Mouse (Mus musculus): Measurements from ENCODE around the gene Wbp1l.
A peak's percentile ranks its signal among the peaks of the same experiment; 100 is the strongest.

Wbp1l gene

GRCm38 (mm10) chr19:46599375-46600256 lies 732 bp downstream of the Wbp1l start:
- DNase-seq (ENCODE audit: low read depth, low spot score), result peak; percentile 29

GRCm38 (mm10) chr19:46600371-46600770 lies 1.5 kb downstream of the Wbp1l start:
- DNase-seq (ENCODE audit: low read depth, low spot score), result no peak

- DNase-seq (ENCODE audit: low read depth, low spot score), result no peak
Observed at GRCm38 (mm10) chr19:46601491-46601890, 2.6 kb downstream of the Wbp1l start.

GRCm38 (mm10) chr19:46602406-46602805 lies 3.5 kb downstream of the Wbp1l start:
- DNase-seq (ENCODE audit: low read depth, low spot score), result no peak

GRCm38 (mm10) chr19:46606718-46607117 lies 7.8 kb downstream of the Wbp1l start:
- DNase-seq (ENCODE audit: low read depth, low spot score), result peak; percentile 65

- peak; percentile 71 for DNase-seq (ENCODE audit: low read depth, low spot score)
Observed at GRCm38 (mm10) chr19:46607424-46607823, 8.5 kb downstream of the Wbp1l start.

- DNase-seq (ENCODE audit: low read depth, low spot score), result no peak
Observed at GRCm38 (mm10) chr19:46608158-46608557, 9.3 kb downstream of the Wbp1l start.

GRCm38 (mm10) chr19:46616378-46616777 lies 17.5 kb downstream of the Wbp1l start:
- DNase-seq (ENCODE audit: low read depth, low spot score), result no peak

GRCm38 (mm10) chr19:46617361-46617760 lies 18.5 kb downstream of the Wbp1l start:
- DNase-seq (ENCODE audit: low read depth, low spot score), result peak; percentile 73

- DNase-seq (ENCODE audit: low read depth, low spot score), result peak; percentile 67
Observed at GRCm38 (mm10) chr19:46618322-46618721, 19.4 kb downstream of the Wbp1l start.

- DNase-seq (ENCODE audit: low read depth, low spot score), result peak; percentile 63
Observed at GRCm38 (mm10) chr19:46619001-46619400, 20.1 kb downstream of the Wbp1l start.

- DNase-seq (ENCODE audit: low read depth, low spot score), result no peak
Observed at GRCm38 (mm10) chr19:46619518-46619917, 20.6 kb downstream of the Wbp1l start.

GRCm38 (mm10) chr19:46620016-46620808 lies 21.3 kb downstream of the Wbp1l start:
- DNase-seq (ENCODE audit: low read depth, low spot score), result peak; percentile 88

- no peak for DNase-seq (ENCODE audit: low read depth, low spot score)
Observed at GRCm38 (mm10) chr19:46621236-46622183, 22.6 kb downstream of the Wbp1l start.

- no peak for DNase-seq (ENCODE audit: low read depth, low spot score)
Observed at GRCm38 (mm10) chr19:46622659-46623193, 23.8 kb downstream of the Wbp1l start.

GRCm38 (mm10) chr19:46623194-46623667 lies 24.3 kb downstream of the Wbp1l start:
- no peak for DNase-seq (ENCODE audit: low read depth, low spot score)

- no peak for DNase-seq (ENCODE audit: low read depth, low spot score)
Observed at GRCm38 (mm10) chr19:46623790-46624772, 25.2 kb downstream of the Wbp1l start.

GRCm38 (mm10) chr19:46625015-46625414 lies 26.1 kb downstream of the Wbp1l start:
- no peak for DNase-seq (ENCODE audit: low read depth, low spot score)

- DNase-seq (ENCODE audit: low read depth, low spot score), result no peak
Observed at GRCm38 (mm10) chr19:46625519-46625918, 26.6 kb downstream of the Wbp1l start.

- no peak for DNase-seq (ENCODE audit: low read depth, low spot score)
Observed at GRCm38 (mm10) chr19:46628403-46628802, 29.5 kb downstream of the Wbp1l start.

Measured in CD4-positive, CD25-positive, alpha-beta regulatory T cell, adult 2 months (primary cell).